Mouse (Mus musculus): Measurements from ENCODE around the gene Tmem59. TPM values are rescaled to one million over a fixed set of nuclear protein-coding genes. Genes with fewer than 3 reads are reported as not detected.

Gene Tmem59
- polyA plus RNA-seq, 1 experiment: 440 TPM

DNA sequence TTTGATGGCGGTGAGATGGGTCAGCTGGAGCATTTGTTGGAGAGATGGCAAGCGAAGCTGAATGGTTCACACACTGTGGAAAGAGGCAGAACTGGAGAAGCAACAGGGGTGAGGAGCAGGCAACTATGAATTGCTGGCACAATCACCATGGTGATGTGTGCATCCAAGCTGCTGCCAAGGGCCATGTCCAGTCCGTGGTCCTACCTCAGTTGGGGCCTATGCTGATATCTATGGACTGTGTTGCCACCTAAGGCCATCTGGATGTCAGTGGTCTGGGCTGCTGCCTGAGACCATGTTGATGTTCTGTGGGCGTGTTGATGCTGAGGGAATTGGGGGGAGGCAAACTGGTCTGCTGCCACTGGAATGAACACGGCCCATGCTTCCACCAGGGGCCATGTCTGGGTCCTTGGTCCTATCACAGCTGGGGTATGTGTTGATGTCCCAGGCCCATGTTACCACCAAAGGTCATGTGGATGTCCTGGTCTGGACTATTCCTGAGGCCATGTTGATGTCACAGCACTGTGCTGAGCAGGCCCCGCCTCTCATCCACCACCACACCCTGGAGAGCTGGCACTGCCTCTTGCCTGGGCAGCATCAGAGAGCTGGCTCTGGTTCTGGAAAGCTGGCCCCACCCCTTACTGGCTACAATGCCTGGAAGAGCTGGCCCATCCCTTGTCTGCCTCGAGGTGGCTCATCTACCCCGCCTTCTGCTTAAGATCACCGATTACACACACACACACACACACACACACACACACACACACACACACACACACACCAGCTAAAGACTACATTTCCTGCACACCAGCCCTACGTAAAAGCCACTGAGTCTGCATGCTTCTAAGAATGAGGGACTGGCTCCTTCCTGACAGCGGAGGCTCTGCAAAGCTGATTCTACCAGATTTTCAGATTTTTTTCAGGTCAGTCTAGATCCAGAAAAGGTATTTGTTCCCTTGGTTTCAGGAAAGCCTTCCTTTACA, 45.3 kb downstream of the Tmem59 start:
- no peak overlapping the region for H3K27ac ChIP-seq (ENCODE audit: insufficient read depth, low read length)
- H3K4me1 ChIP-seq (ENCODE audit: control insufficient read depth, insufficient read depth, low read length): peaks cover 3% of the 10 kb centered on the region; the same call in 1 of the 2 replicates
- no peak overlapping the region for H3K4me3 ChIP-seq (ENCODE audit: insufficient read depth, low read length)
- TF ChIP-seq POLR2A (IDR thresholded peaks at IDR 0.05; ENCODE audit: low read depth, low read length) (no peak), CTCF (IDR thresholded peaks at IDR 0.05; ENCODE audit: borderline replicate concordance, insufficient read depth, low read length) (no peak)

DNA sequence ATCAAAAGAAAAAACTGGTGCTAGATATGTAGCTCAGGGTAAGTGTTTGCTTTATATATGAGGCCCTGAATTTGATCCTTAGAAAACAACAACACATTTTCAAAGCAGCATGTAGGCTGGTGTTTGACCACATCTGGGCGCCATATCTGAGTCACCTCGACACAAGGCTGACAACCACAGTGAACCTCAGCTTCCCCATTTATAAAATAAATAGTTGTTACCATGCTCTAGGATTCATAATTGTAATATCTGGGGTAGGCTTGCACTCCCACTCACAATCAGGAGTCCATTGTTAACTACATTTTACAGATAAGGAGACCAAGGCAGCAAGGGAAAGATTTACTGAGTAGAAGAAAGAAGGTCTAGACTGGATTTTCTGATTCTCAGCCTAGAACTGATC, 48.1 kb downstream of the Tmem59 start:
- no peak overlapping the region for H3K4me3 ChIP-seq (ENCODE audit: insufficient read depth, low read length)

DNA sequence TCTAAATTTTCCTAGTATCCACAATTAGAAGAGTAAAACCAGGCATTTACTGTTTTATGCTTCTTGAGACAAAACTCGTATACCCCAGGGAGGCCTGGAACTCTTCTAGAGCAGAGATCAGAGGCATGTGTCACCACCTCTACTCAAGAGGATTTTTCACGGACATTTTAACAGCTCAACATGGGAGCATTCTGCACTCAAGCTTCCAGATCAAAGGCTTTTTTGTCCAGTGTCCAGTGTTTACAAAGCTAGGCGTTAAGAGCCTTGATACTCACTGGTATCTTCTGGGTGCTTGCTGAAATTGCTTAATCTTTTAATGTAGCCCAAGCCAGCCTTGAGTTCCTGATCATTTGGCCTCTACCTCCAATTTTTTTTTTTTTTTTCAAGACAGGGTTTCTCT, 54.0 kb downstream of the Tmem59 start:
- Histone ChIP-seq H3K4me1 (ENCODE audit: control insufficient read depth, insufficient read depth, low read length) (peaks cover 14% of the 10 kb centered on the region), H3K27ac (ENCODE audit: insufficient read depth, low read length) (peak overlapping the region; percentile 93), H3K4me3 (ENCODE audit: insufficient read depth, low read length) (no peak overlapping the region)
- TF ChIP-seq POLR2A (IDR thresholded peaks at IDR 0.05; ENCODE audit: low read depth, low read length): no peak
- TF ChIP-seq CTCF (IDR thresholded peaks at IDR 0.05; ENCODE audit: borderline replicate concordance, insufficient read depth, low read length): no peak

More for the DNA sequence above, 48.1 kb downstream of the Tmem59 start:
- H3K27ac ChIP-seq (ENCODE audit: insufficient read depth, low read length): no peak overlapping the region
- no peak for TF ChIP-seq CTCF (IDR thresholded peaks at IDR 0.05; ENCODE audit: borderline replicate concordance, insufficient read depth, low read length)
- TF ChIP-seq POLR2A (IDR thresholded peaks at IDR 0.05; ENCODE audit: low read depth, low read length): no peak
- H3K4me1 ChIP-seq (ENCODE audit: control insufficient read depth, insufficient read depth, low read length): peaks cover 5% of the 10 kb centered on the region; the same call in 1 of the 2 replicates

DNA sequence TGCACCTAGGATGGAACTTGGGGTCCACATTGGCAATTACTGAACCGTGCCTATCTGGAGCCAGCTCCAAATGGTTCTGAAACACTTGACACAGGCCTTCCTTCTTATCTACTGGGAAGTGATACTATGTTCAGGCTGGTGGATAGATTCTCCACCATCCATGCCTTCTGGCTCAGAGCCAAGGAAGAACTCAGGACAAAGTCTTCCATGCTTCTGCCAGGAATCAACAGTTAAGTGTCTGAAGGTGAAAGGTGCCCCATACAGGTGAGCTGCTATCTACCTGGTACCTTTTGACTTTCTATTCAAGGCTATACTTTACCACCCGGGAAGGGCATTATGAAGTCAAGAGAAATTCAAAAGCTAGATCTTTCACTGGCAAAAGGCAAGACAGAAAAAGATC, 60.1 kb downstream of the Tmem59 start:
- Histone ChIP-seq H3K4me3 (ENCODE audit: insufficient read depth, low read length) (no peak overlapping the region), H3K27ac (ENCODE audit: insufficient read depth, low read length) (no peak overlapping the region), H3K4me1 (ENCODE audit: control insufficient read depth, insufficient read depth, low read length) (peaks cover under 1% of the 10 kb centered on the region; the same call in 1 of the 2 replicates)
- TF ChIP-seq POLR2A (IDR thresholded peaks at IDR 0.05; ENCODE audit: low read depth, low read length): no peak

DNA sequence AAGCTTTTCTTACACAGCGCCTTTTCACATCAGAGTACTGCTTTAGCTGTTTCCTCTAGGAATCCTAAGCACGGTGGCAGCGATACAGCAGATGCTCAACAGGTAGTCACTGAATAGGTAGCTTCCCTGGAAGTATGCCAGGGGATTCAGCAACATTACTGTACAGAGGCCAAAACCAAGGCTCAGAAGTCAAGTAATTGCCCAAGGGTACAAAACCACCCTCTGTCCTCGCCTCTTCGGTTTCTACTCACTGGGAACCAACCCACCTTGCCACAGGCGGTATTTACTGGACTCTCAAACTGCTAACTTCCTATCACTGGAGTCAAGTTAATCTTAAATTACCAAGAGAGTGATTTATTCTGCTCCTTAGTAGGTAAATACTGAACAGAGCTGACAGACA, 62.0 kb downstream of the Tmem59 start:
- Histone ChIP-seq H3K27ac (ENCODE audit: insufficient read depth, low read length) (no peak overlapping the region), H3K4me3 (ENCODE audit: insufficient read depth, low read length) (no peak overlapping the region), H3K4me1 (ENCODE audit: control insufficient read depth, insufficient read depth, low read length) (peaks cover 3% of the 10 kb centered on the region)
- TF ChIP-seq CTCF (IDR thresholded peaks at IDR 0.05; ENCODE audit: borderline replicate concordance, insufficient read depth, low read length) (no peak), POLR2A (IDR thresholded peaks at IDR 0.05; ENCODE audit: low read depth, low read length) (no peak)

DNA sequence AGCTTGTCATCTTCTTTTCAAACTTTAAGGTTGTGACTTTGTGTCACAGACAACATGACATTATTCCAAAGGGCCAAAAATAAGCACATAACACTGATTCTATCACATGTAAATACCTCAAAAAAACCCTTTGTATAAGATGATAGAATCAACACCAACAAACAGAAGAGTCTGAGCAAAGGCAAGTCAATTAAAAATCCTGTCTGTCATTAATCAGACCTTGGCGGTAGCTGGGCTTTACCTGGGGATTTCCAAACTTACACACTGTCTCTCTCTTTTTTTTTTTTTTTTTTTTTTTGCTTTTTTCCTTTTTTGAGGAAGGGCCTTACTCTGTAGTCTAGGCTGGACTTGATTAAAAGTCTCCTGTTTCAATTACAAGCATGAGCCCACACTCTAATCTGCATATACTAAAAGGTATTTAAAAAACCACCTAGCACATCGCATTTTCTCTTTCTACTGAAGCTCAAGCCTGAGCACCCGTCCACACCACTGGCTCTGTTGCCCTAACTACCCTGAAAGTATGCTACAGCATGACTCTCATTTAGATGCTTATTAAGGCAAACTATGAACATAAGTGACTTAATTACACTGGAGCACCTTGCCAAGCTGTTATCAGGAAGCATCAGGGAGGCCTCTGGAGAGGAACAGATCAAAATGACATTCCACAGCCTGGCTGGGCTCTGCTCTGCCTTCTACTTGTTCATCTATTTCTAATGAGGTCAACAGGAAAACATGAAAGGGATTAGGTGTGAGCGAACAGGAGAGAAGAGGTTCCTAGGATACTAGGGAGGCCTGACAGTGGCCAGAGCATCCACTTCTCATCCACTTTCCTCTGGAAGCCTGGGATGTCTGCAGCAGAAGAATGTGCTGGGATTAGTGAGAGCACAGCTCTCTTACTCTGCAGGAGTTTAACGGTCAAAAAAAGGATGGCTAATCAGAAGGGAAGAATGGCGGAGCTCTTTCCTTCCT, 65.5 kb downstream of the Tmem59 start:
- H3K4me3 ChIP-seq (ENCODE audit: insufficient read depth, low read length): no peak overlapping the region
- no peak overlapping the region for H3K27ac ChIP-seq (ENCODE audit: insufficient read depth, low read length)
- TF ChIP-seq CTCF (IDR thresholded peaks at IDR 0.05; ENCODE audit: borderline replicate concordance, insufficient read depth, low read length): no peak
- no peak for TF ChIP-seq POLR2A (IDR thresholded peaks at IDR 0.05; ENCODE audit: low read depth, low read length)
- peaks cover 19% of the 10 kb centered on the region for H3K4me1 ChIP-seq (ENCODE audit: control insufficient read depth, insufficient read depth, low read length)

DNA sequence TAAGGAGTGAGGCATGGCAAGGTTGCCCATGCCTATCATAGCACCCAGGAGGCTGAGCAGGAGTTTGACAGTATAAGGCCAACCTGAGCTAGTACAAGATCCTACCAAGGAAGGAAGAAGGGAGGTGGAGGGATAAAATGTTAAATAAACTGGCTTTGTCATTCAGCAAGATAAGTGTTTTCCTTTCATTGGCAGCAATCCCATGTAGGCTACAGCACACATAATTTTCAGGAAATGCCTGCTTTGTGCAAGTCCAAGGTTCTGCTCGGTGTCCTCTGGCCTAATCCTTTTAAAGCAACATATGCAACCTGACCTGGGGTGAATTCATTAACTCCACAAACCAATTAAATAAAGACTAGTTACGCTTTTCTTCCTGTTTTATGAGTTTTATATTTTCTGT, 67.2 kb downstream of the Tmem59 start:
- H3K4me3 ChIP-seq (ENCODE audit: insufficient read depth, low read length): no peak overlapping the region
- TF ChIP-seq CTCF (IDR thresholded peaks at IDR 0.05; ENCODE audit: borderline replicate concordance, insufficient read depth, low read length) (no peak), POLR2A (IDR thresholded peaks at IDR 0.05; ENCODE audit: low read depth, low read length) (no peak)
- H3K4me1 ChIP-seq (ENCODE audit: control insufficient read depth, insufficient read depth, low read length): peaks cover 26% of the 10 kb centered on the region
- peak overlapping the region; percentile 97 for H3K27ac ChIP-seq (ENCODE audit: insufficient read depth, low read length)

DNA sequence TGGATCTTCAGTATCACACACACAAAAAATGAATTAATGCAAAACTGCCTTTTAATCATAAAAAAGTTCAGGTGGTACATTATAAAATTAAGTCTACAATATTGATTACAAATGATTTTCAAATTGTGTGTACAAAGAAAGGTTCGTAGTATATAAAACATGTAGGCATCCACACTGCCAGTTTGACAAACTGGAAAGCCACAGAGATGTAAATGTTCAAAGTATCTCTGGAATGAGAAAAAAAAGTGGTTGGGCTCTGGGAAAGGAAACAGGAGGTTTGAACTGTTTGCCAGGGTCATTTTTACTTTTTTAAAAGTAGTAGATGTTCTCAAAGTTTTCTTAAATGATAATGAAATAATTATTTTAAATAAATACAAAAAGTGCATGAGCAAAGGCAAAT, 67.8 kb downstream of the Tmem59 start:
- H3K27ac ChIP-seq (ENCODE audit: insufficient read depth, low read length): peak overlapping the region; percentile 97

DNA sequence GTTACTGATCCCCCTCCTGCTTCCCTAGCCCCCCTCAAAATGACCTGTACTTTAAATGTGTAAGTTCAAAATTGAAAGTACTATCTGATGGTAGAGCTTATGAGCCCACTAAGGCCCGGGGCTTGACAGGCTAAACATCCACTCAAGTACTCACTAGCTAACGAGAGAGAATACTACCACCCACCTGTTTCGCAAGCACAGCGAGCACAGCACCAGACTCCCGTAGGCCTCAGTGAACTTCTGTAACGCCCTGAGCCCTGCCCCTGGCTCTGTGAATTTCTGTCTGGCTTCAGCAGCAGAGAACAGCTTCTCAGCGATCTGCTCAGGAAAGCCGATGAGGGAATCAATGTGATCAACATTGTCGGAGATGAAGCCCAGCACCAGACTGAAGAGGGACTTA, 68.9 kb downstream of the Tmem59 start:
- TF ChIP-seq CTCF (IDR thresholded peaks at IDR 0.05; ENCODE audit: borderline replicate concordance, insufficient read depth, low read length) (no peak), POLR2A (IDR thresholded peaks at IDR 0.05; ENCODE audit: low read depth, low read length) (no peak)
- Histone ChIP-seq H3K4me3 (ENCODE audit: insufficient read depth, low read length) (no peak overlapping the region), H3K27ac (ENCODE audit: insufficient read depth, low read length) (peak overlapping the region; percentile 95), H3K4me1 (ENCODE audit: control insufficient read depth, insufficient read depth, low read length) (peaks cover 29% of the 10 kb centered on the region)

More for the DNA sequence above, 67.8 kb downstream of the Tmem59 start:
- TF ChIP-seq CTCF (IDR thresholded peaks at IDR 0.05; ENCODE audit: borderline replicate concordance, insufficient read depth, low read length) (no peak), POLR2A (IDR thresholded peaks at IDR 0.05; ENCODE audit: low read depth, low read length) (no peak)
- Histone ChIP-seq H3K4me3 (ENCODE audit: insufficient read depth, low read length) (no peak overlapping the region), H3K4me1 (ENCODE audit: control insufficient read depth, insufficient read depth, low read length) (peaks cover 28% of the 10 kb centered on the region)

Data from embryonic fibroblast, embryonic 13.5 days (primary cell).